Mouse (Mus musculus) olfactory bulb, adult 2 months (tissue): ENCODE results near the gene Tef.

Experiments used
- CTCF ChIP-seq: fragments of 200-500 bp; IDR thresholded peaks from 2 replicates; pipeline ENCODE4 v1.5.1; 2012; ENCODE audit warnings: low read depth, mild to moderate bottlenecking, low read length, moderate library complexity; ENCODE audit not compliant: insufficient read depth
- POLR2A ChIP-seq: fragments of 200-500 bp; IDR thresholded peaks from 2 replicates; pipeline ENCODE4 v1.6.1; 2012; ENCODE audit warnings: mild to moderate bottlenecking, low read depth, low read length, moderate library complexity; ENCODE audit not compliant: insufficient read depth

- TF ChIP-seq CTCF (no peak), POLR2A (peak; percentile 96)
Observed at GRCm38 (mm10) chr15:81858138-81858516, 55.9 kb downstream of the Tef start.
